Mouse (Mus musculus): Measurements from ENCODE around the gene Uevld. TPM values are rescaled to one million over a fixed set of nuclear protein-coding genes. Genes with fewer than 3 reads are reported as not detected.
"Not testable (repeated sequence)": the region's sequence is repeated elsewhere in the genome, so short reads cannot be mapped to it uniquely, and the experiment has no call there.

Uevld gene
- polyA plus RNA-seq, 1 experiment from 2014 or later, result 13.9 TPM

DNA sequence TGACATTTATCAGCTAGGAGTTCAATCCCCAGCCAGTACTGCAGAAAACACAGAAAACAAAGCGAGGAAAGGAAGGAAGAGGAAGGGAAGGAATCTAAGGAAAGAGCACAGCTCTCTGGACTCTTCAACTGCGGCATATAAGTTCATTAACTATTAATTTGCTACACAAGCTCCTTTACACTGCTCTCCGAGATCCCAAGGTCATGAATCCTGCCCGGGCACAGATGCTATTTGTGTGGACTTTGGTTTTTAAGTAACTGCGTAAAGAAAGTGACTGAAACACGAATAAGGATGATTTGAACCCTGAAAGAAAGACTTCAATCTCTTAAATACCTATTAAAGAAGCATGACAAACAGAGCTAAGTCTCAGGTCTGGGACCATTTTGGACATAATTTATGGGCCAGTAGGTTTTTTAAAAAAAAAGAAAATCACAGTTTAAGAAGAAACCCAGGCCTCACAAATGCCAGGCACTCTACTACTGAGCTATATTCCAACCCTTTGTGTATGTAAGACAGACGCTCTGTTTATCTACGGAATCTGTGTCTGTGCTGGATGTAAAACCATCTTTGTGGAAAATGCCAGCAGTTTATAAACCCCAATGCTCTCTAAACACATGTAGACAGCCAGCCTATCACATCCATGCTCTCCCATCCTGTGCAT, 41.8 kb upstream of the Uevld start:
- Histone ChIP-seq H3K4me2 (ENCODE audit: low read depth, low read length, severe bottlenecking) (no peak overlapping the region), H3K4me1 (replicated peaks; ENCODE audit: control insufficient read depth, insufficient read depth, low read length) (peaks cover 8% of the 10 kb centered on the region; the same call in 1 of the 2 replicates), H3K27me3 (ENCODE audit: control insufficient read depth, insufficient read depth, low read length) (no peaks in the 10 kb centered on the region), H3K27ac (ENCODE audit: low read depth, low read length) (no peak overlapping the region), H3K4me3 (ENCODE audit: low read depth, low read length) (no peak overlapping the region), H3K36me3 (ENCODE audit: control insufficient read depth, insufficient read depth, low read length) (peaks cover 5% of the 10 kb centered on the region; the same call in 1 of the 2 replicates), H3K9ac (ENCODE audit: low read length) (no peak overlapping the region), H3K9me3 (ENCODE audit: control insufficient read depth, low read length) (no peaks in the 10 kb centered on the region)
- DNase-seq (ENCODE audit: low spot score) (no peak), ATAC-seq (replicated peaks; ENCODE audit: low FRiP score) (no peak)
- WGBS, result 86% methylated on average over 8 of the region's 8 CpGs

DNA sequence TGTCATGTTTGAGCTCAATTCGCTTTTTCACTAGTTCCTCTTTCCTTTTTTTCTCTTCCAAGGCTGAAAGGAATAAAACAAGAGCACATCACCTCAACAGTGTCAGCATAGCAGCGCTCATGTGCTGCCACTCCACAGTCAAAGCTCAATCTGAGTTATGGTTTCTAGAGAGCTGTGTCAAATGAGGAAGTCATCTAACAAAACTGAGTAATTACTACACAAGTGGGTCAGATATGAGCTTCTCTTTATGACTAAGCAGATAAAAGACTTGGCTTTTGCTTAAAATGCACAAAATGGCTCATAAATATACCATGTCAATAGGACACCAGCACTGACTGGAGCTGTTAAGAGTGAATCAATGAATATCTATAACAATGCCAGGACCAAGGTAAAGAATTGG, 40.6 kb upstream of the Uevld start:
- Histone ChIP-seq H3K4me3 (ENCODE audit: low read depth, low read length) (no peak overlapping the region), H3K4me1 (replicated peaks; ENCODE audit: control insufficient read depth, insufficient read depth, low read length) (peaks cover 8% of the 10 kb centered on the region; the same call in 1 of the 2 replicates), H3K27me3 (ENCODE audit: control insufficient read depth, insufficient read depth, low read length) (no peaks in the 10 kb centered on the region), H3K4me2 (ENCODE audit: low read depth, low read length, severe bottlenecking) (no peak overlapping the region), H3K9me3 (ENCODE audit: control insufficient read depth, low read length) (no peaks in the 10 kb centered on the region), H3K27ac (ENCODE audit: low read depth, low read length) (no peak overlapping the region), H3K9ac (ENCODE audit: low read length) (no peak overlapping the region), H3K36me3 (ENCODE audit: control insufficient read depth, insufficient read depth, low read length) (peaks cover 5% of the 10 kb centered on the region; the same call in 1 of the 2 replicates)
- DNase-seq (ENCODE audit: low spot score) (no peak), ATAC-seq (replicated peaks; ENCODE audit: low FRiP score) (no peak)
- 93% methylated on average over 2 of the region's 2 CpGs for WGBS

DNA sequence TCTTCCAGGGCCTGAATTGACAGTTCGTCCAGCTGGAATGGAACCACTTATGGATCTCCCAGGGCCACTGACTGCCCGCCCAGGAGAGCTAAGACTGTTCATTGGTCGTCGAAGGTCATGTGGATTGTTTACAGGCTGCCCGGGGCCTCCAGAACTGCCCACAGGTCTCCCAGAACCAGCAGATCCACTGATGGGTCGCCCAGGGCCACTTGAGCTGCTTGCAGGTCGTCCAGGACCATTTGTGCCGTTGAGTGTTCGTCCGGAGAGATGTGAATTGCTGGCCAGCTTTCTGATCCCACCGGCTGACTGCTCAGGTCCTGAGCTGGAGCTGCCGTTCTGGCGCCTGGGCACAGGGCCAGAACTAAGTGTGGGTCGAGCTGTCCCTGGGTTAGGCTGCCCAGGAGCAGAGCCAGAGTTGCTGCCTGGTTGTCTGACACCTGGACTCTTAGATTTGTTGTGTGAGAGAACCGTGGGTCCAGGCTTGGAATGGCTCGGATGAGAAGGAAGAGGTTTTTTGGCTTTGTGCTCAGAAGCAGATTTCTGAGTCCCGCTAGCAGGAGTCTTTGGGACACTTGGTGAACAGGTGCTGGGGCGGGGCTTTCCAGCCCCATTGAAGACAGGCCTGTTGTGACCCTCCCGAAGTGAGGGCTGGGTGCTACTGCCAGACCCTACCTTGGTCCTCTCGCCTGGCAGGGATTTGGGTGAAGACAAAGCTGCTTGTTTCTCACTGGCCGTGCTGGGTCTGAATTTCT, 39.5 kb upstream of the Uevld start:
- no peaks in the 10 kb centered on the region for H3K27me3 ChIP-seq (ENCODE audit: control insufficient read depth, insufficient read depth, low read length)
- H3K4me2 ChIP-seq (ENCODE audit: low read depth, low read length, severe bottlenecking), result no peak overlapping the region
- no peak overlapping the region for H3K27ac ChIP-seq (ENCODE audit: low read depth, low read length)
- no peak for ATAC-seq (replicated peaks; ENCODE audit: low FRiP score)
- H3K4me1 ChIP-seq (replicated peaks; ENCODE audit: control insufficient read depth, insufficient read depth, low read length), result peaks cover 5% of the 10 kb centered on the region; the same call in 1 of the 2 replicates
- H3K4me3 ChIP-seq (ENCODE audit: low read depth, low read length), result no peak overlapping the region
- H3K9ac ChIP-seq (ENCODE audit: low read length), result no peak overlapping the region
- peaks cover 9% of the 10 kb centered on the region; the same call in 1 of the 2 replicates for H3K36me3 ChIP-seq (ENCODE audit: control insufficient read depth, insufficient read depth, low read length)
- no peak for DNase-seq (ENCODE audit: low spot score)
- H3K9me3 ChIP-seq (ENCODE audit: control insufficient read depth, low read length), result no peaks in the 10 kb centered on the region
- 90% methylated on average over 21 of the region's 21 CpGs for WGBS

DNA sequence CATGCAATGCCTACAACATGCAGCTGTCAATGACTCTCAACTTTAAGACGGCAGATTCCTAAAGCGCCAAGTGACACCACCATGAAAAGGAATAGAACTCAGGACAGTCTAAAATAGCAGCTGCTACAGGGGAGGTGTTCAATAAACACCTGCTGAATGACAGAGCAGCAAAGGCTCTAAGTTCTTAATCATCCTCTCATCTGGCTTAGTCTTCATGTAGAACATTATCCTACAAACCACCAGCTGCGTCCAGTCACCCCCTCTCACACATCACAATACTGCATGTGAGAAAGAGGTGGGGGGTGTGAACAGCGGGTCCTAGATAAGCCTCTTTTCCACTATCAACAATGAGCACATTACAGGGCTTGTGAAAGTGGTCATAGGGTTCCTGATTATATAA, 38.7 kb upstream of the Uevld start:
- Histone ChIP-seq H3K36me3 (ENCODE audit: control insufficient read depth, insufficient read depth, low read length) (peaks cover 10% of the 10 kb centered on the region; the same call in 1 of the 2 replicates), H3K27me3 (ENCODE audit: control insufficient read depth, insufficient read depth, low read length) (no peaks in the 10 kb centered on the region), H3K9me3 (ENCODE audit: control insufficient read depth, low read length) (no peaks in the 10 kb centered on the region), H3K9ac (ENCODE audit: low read length) (no peak overlapping the region), H3K4me1 (replicated peaks; ENCODE audit: control insufficient read depth, insufficient read depth, low read length) (peaks cover 2% of the 10 kb centered on the region; the same call in 1 of the 2 replicates), H3K4me2 (ENCODE audit: low read depth, low read length, severe bottlenecking) (no peak overlapping the region), H3K4me3 (ENCODE audit: low read depth, low read length) (no peak overlapping the region), H3K27ac (ENCODE audit: low read depth, low read length) (no peak overlapping the region)
- DNase-seq (ENCODE audit: low spot score) (no peak), ATAC-seq (replicated peaks; ENCODE audit: low FRiP score) (no peak)
- 93% methylated on average over 4 of the region's 4 CpGs for WGBS

DNA sequence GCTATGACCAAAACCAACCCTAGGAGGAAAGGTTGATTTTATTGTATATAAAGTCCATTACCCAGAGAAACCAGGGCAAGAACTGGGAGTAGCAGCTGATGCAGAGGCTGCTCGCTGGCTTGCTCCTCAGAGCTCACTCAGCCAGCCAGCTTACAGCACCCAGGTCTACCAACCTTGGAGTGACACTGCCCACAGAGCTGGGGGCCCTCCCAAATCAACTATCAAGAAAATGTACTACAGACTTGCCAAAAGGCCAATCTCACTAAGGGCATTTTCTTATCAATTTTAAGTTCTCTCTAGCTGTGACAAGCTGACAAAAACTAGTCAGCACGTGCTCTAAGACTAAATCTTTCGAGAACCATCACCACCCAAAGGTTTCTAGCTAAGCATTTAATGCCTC, 37.2 kb upstream of the Uevld start:
- Histone ChIP-seq H3K4me2 (ENCODE audit: low read depth, low read length, severe bottlenecking) (no peak overlapping the region), H3K27me3 (ENCODE audit: control insufficient read depth, insufficient read depth, low read length) (no peaks in the 10 kb centered on the region), H3K27ac (ENCODE audit: low read depth, low read length) (no peak overlapping the region), H3K4me3 (ENCODE audit: low read depth, low read length) (no peak overlapping the region), H3K36me3 (ENCODE audit: control insufficient read depth, insufficient read depth, low read length) (peaks cover 10% of the 10 kb centered on the region; the same call in 1 of the 2 replicates), H3K9me3 (ENCODE audit: control insufficient read depth, low read length) (no peaks in the 10 kb centered on the region), H3K9ac (ENCODE audit: low read length) (no peak overlapping the region), H3K4me1 (replicated peaks; ENCODE audit: control insufficient read depth, insufficient read depth, low read length) (no peaks in the 10 kb centered on the region)
- ATAC-seq (replicated peaks; ENCODE audit: low FRiP score) (no peak), DNase-seq (ENCODE audit: low spot score) (no peak)
- 98% methylated on average over 3 of the region's 3 CpGs for WGBS

DNA sequence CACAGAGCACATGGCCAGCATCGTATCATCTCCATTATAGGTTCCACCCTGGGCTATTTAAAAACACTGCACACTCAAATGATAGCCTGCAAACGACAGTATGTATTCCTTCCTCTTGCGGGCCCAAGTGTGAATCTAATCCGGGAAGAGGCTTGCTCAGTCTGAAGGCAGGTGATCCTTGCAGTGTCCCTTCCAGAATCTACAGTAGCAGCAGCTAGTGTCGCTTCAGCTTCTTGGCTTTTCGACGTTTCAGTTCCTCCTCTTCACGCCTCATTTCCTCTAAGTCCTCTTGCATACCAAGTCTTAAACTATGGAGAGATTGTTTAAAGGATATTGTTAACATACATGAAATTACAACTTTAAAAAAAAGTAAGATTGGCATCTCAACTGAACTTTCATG, 34.8 kb upstream of the Uevld start:
- Histone ChIP-seq H3K36me3 (ENCODE audit: control insufficient read depth, insufficient read depth, low read length) (peaks cover 10% of the 10 kb centered on the region; the same call in 1 of the 2 replicates), H3K9me3 (ENCODE audit: control insufficient read depth, low read length) (no peaks in the 10 kb centered on the region), H3K4me2 (ENCODE audit: low read depth, low read length, severe bottlenecking) (no peak overlapping the region), H3K27ac (ENCODE audit: low read depth, low read length) (no peak overlapping the region), H3K9ac (ENCODE audit: low read length) (no peak overlapping the region), H3K4me3 (ENCODE audit: low read depth, low read length) (no peak overlapping the region), H3K4me1 (replicated peaks; ENCODE audit: control insufficient read depth, insufficient read depth, low read length) (no peaks in the 10 kb centered on the region), H3K27me3 (ENCODE audit: control insufficient read depth, insufficient read depth, low read length) (no peaks in the 10 kb centered on the region)
- no peak for ATAC-seq (replicated peaks; ENCODE audit: low FRiP score)
- no peak for DNase-seq (ENCODE audit: low spot score)
- 87% methylated on average over 8 of the region's 8 CpGs for WGBS

DNA sequence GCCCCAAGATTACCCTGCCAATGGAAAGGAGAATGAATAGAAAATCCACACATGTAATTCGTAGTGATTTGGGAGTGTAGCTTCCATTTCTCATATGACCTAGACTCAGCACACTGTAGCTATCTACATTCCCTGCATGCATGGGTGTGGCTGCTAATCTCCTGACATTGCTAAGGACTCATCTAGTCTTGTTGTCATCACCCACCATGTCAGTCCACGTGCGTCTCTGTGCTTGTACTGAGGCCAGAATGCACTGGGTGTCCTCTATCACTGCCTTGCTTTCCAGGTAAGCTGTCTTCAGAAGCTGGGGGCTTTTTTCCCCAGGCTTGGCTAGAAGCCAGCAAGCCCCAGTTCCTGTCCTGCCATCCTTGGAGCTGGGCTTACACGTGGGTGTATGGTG, 31.1 kb upstream of the Uevld start:
- 86% methylated on average over 4 of the region's 4 CpGs for WGBS
- not testable (repeated sequence) for H3K27me3 ChIP-seq (ENCODE audit: control insufficient read depth, insufficient read depth, low read length); DNase-seq (ENCODE audit: low spot score); H3K4me1 ChIP-seq (replicated peaks; ENCODE audit: control insufficient read depth, insufficient read depth, low read length); H3K36me3 ChIP-seq (ENCODE audit: control insufficient read depth, insufficient read depth, low read length); H3K4me2 ChIP-seq (ENCODE audit: low read depth, low read length, severe bottlenecking); H3K4me3 ChIP-seq (ENCODE audit: low read depth, low read length); H3K9me3 ChIP-seq (ENCODE audit: control insufficient read depth, low read length); H3K9ac ChIP-seq (ENCODE audit: low read length); H3K27ac ChIP-seq (ENCODE audit: low read depth, low read length); ATAC-seq (replicated peaks; ENCODE audit: low FRiP score)

DNA sequence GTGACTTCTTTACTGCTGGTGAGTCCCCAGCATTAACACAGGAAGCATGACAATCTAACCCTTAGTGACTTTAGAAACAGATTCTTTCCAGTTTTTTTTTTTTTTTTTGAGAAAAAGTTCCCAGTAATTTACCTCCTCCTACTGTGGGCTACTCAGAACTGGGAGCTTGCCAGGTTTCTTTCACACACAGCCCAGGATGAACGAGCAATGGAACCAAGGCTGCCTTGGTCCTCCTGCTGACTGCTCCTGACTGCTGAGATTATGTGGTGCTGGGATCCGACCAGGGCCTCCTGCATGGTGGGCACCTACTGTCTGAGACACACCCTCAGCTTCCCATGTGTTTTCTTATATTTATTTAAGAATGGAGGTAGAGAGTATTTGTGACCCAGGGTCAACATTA, 28.7 kb upstream of the Uevld start:
- Histone ChIP-seq H3K9ac (ENCODE audit: low read length) (no peak overlapping the region), H3K27me3 (ENCODE audit: control insufficient read depth, insufficient read depth, low read length) (no peaks in the 10 kb centered on the region), H3K27ac (ENCODE audit: low read depth, low read length) (no peak overlapping the region), H3K4me1 (replicated peaks; ENCODE audit: control insufficient read depth, insufficient read depth, low read length) (no peaks in the 10 kb centered on the region), H3K9me3 (ENCODE audit: control insufficient read depth, low read length) (no peaks in the 10 kb centered on the region), H3K4me2 (ENCODE audit: low read depth, low read length, severe bottlenecking) (no peak overlapping the region), H3K36me3 (ENCODE audit: control insufficient read depth, insufficient read depth, low read length) (no peaks in the 10 kb centered on the region), H3K4me3 (ENCODE audit: low read depth, low read length) (no peak overlapping the region)
- ATAC-seq (replicated peaks; ENCODE audit: low FRiP score), result no peak
- DNase-seq (ENCODE audit: low spot score), result no peak
- 61% methylated on average over 2 of the region's 2 CpGs for WGBS
